19 mouse cellular contexts compared by ENCODE assay signal in genomic region chr3:21294776-21295175, GRCm38 (mm10).
"Had no signal": no experiment of that assay in that cellular context is flagged by ENCODE, and none has a peak within 500 bp of the region (broad histone marks: within the 10 kb centered on the region; RNA-seq: fewer than 3 reads in every experiment).

No protein-coding gene starts in this region.

- H3K9me3 ChIP-seq: midbrain, embryonic 10.5 days; midbrain, embryonic 12.5 days; neural tube, embryonic 12.5 days had no signal

- H3K27me3 ChIP-seq: midbrain, embryonic 12.5 days; neural tube, embryonic 12.5 days had no signal

- DNase-seq: lung, adult 18-20 months; lung, embryonic 14.5 days; lung, postnatal 10 days; lung, postnatal 4 days; midbrain, embryonic 14.5 days; retina, postnatal 1 day; right cerebral cortex, adult 18-20 months; right cerebral cortex, postnatal 25 days; right cerebral cortex, postnatal 4 days; spleen, adult 18-20 months; thymus, adult 18-20 months; thymus, postnatal 14 days; thymus, postnatal 36 days had no signal

- ATAC-seq: midbrain, embryonic 16.5 days had no signal

- H3K4me1 ChIP-seq: midbrain, embryonic 10.5 days; midbrain, embryonic 12.5 days; neural tube, embryonic 12.5 days had no signal

- H3K27ac ChIP-seq: liver, embryonic 14.5 days; midbrain, embryonic 10.5 days; midbrain, embryonic 12.5 days; neural tube, embryonic 12.5 days had no signal

- H3K9ac ChIP-seq: liver, embryonic 14.5 days; lung, embryonic 14.5 days; midbrain, embryonic 12.5 days; neural tube, embryonic 12.5 days had no signal

- H3K4me2 ChIP-seq: lung, embryonic 14.5 days; midbrain, embryonic 12.5 days; neural tube, embryonic 12.5 days had no signal

- H3K4me3 ChIP-seq: midbrain, embryonic 10.5 days; midbrain, embryonic 12.5 days; myocyte; neural tube, embryonic 12.5 days had no signal

- H3K36me3 ChIP-seq: midbrain, embryonic 10.5 days; midbrain, embryonic 12.5 days; neural tube, embryonic 12.5 days had no signal
